ENCODE assay signal across 26 mouse cellular contexts in genomic region chr16:21867727-21868126, GRCm38 (mm10).
DNase-seq lines count a peak whose midpoint lies in the region; ATAC-seq and TF ChIP-seq lines count a peak whose summit lies in the region.
"Had no signal": no experiment of that assay in that cellular context is flagged by ENCODE, and none has a peak within 500 bp of the region (broad histone marks: within the 10 kb centered on the region; RNA-seq: fewer than 3 reads in every experiment).

No protein-coding gene starts in this region.

- TF ChIP-seq CTCF in intestine, postnatal 0 days (IDR thresholded peaks at IDR 0.05; ENCODE audit: low read depth) = no peak

- no peak overlapping the region for H3K4me3 ChIP-seq in intestine, postnatal 0 days (ENCODE audit: low read depth, low read length)
- no peak overlapping the region for H3K4me3 ChIP-seq in intestine, embryonic 15.5 days (replicated peaks)
- no peak overlapping the region for H3K4me3 ChIP-seq in kidney, embryonic 16.5 days (ENCODE audit: low read length)
- no peak overlapping the region for H3K4me3 ChIP-seq in neural tube, embryonic 13.5 days
- H3K4me3 ChIP-seq in neural tube, embryonic 15.5 days (replicated peaks) = no peak overlapping the region
- H3K4me3 ChIP-seq: forebrain, embryonic 13.5 days; hindbrain, embryonic 15.5 days; limb, embryonic 12.5 days; lung, embryonic 15.5 days had no signal

- intact Hi-C loops in gastrocnemius, postnatal 36 days (cut with DNase I) = no loop called here

- H3K9ac ChIP-seq in intestine, postnatal 0 days (ENCODE audit: low read depth, low read length) = no peak overlapping the region
- no peak overlapping the region for H3K9ac ChIP-seq in intestine, embryonic 15.5 days
- no peak overlapping the region for H3K9ac ChIP-seq in kidney, embryonic 16.5 days (replicated peaks; ENCODE audit: low read length)
- H3K9ac ChIP-seq in neural tube, embryonic 13.5 days = no peak overlapping the region
- H3K9ac ChIP-seq in neural tube, embryonic 15.5 days (replicated peaks) = no peak overlapping the region
- H3K9ac ChIP-seq: forebrain, embryonic 13.5 days; hindbrain, embryonic 15.5 days; limb, embryonic 12.5 days; liver, embryonic 14.5 days; lung, embryonic 15.5 days had no signal

- H3K4me1 ChIP-seq in intestine, postnatal 0 days (replicated peaks; ENCODE audit: control insufficient read depth, insufficient read depth, low read length) = peaks cover 2% of the 10 kb centered on the region
- 0 out of 2 replicates have a peak, but pooled peaks cover 2% of the 10 kb centered on the region for H3K4me1 ChIP-seq in intestine, embryonic 15.5 days (replicated peaks)
- H3K4me1 ChIP-seq in kidney, embryonic 16.5 days (ENCODE audit: insufficient read depth, low read length) = peaks cover 22% of the 10 kb centered on the region; the same call in 1 of the 2 replicates
- peaks cover 73% of the 10 kb centered on the region for H3K4me1 ChIP-seq in neural tube, embryonic 13.5 days (replicated peaks)
- peaks cover 44% of the 10 kb centered on the region for H3K4me1 ChIP-seq in neural tube, embryonic 15.5 days
- H3K4me1 ChIP-seq: lung, embryonic 15.5 days had no signal

- H3K4me2 ChIP-seq in intestine, postnatal 0 days (replicated peaks; ENCODE audit: low read depth) = peak overlapping the region; percentile 28; the same call in 1 of the 2 replicates
- no peak overlapping the region for H3K4me2 ChIP-seq in intestine, embryonic 15.5 days (replicated peaks)
- no peak overlapping the region for H3K4me2 ChIP-seq in kidney, embryonic 16.5 days (replicated peaks; ENCODE audit: low read depth, low read length)
- H3K4me2 ChIP-seq in neural tube, embryonic 13.5 days = no peak overlapping the region
- no peak overlapping the region for H3K4me2 ChIP-seq in neural tube, embryonic 15.5 days
- H3K4me2 ChIP-seq: forebrain, embryonic 13.5 days; heart, embryonic 11.5 days; hindbrain, embryonic 15.5 days; limb, embryonic 12.5 days; lung, embryonic 15.5 days; midbrain, embryonic 11.5 days had no signal

- no peak for DNase-seq in kidney, adult 18-20 months
- DNase-seq in gastrocnemius, postnatal 36 days = no peak
- DNase-seq: adrenal gland, postnatal 14 days; cerebellum, adult 11 months; cerebellum, adult 9-10 months; cerebellum, postnatal 36 days; gastrocnemius, postnatal 25 days; heart, adult 18-20 months; heart, postnatal 36 days; lung, postnatal 36 days; right cerebral cortex, postnatal 4 days; thymus, adult 2 months; thymus, postnatal 36 days had no signal

- H3K36me3 ChIP-seq in intestine, postnatal 0 days (ENCODE audit: control insufficient read depth, insufficient read depth) = no peaks in the 10 kb centered on the region
- H3K36me3 ChIP-seq in intestine, embryonic 15.5 days = no peaks in the 10 kb centered on the region
- H3K36me3 ChIP-seq in kidney, embryonic 16.5 days (ENCODE audit: insufficient read depth, low read length) = no peaks in the 10 kb centered on the region
- no peaks in the 10 kb centered on the region for H3K36me3 ChIP-seq in neural tube, embryonic 13.5 days
- H3K36me3 ChIP-seq in neural tube, embryonic 15.5 days = no peaks in the 10 kb centered on the region
- H3K36me3 ChIP-seq: hindbrain, embryonic 15.5 days; limb, embryonic 12.5 days; lung, embryonic 15.5 days had no signal

- no peaks in the 10 kb centered on the region for H3K9me3 ChIP-seq in intestine, postnatal 0 days (ENCODE audit: control insufficient read depth)
- H3K9me3 ChIP-seq in intestine, embryonic 15.5 days = no peaks in the 10 kb centered on the region
- H3K9me3 ChIP-seq in kidney, embryonic 16.5 days (ENCODE audit: low read length) = no peaks in the 10 kb centered on the region
- no peaks in the 10 kb centered on the region for H3K9me3 ChIP-seq in neural tube, embryonic 13.5 days
- no peaks in the 10 kb centered on the region for H3K9me3 ChIP-seq in neural tube, embryonic 15.5 days (replicated peaks)
- H3K9me3 ChIP-seq: forebrain, embryonic 13.5 days; hindbrain, embryonic 15.5 days; limb, embryonic 12.5 days; lung, embryonic 15.5 days had no signal

- no peak for ATAC-seq in intestine, postnatal 0 days
- ATAC-seq in intestine, embryonic 15.5 days = no peak
- ATAC-seq in kidney, embryonic 16.5 days (ENCODE audit: low FRiP score, low TSS enrichment) = no peak
- no peak for ATAC-seq in neural tube, embryonic 13.5 days (ENCODE audit: low read depth)
- ATAC-seq in neural tube, embryonic 15.5 days (ENCODE audit: low FRiP score) = no peak
- ATAC-seq: forebrain, embryonic 13.5 days; midbrain, embryonic 16.5 days had no signal

- H3K27me3 ChIP-seq in intestine, postnatal 0 days (replicated peaks; ENCODE audit: control insufficient read depth, insufficient read depth, low read length) = no peaks in the 10 kb centered on the region
- H3K27me3 ChIP-seq in intestine, embryonic 15.5 days (replicated peaks) = no peaks in the 10 kb centered on the region
- H3K27me3 ChIP-seq in kidney, embryonic 16.5 days (ENCODE audit: insufficient read depth, low read length) = no peaks in the 10 kb centered on the region
- H3K27me3 ChIP-seq in neural tube, embryonic 13.5 days = no peaks in the 10 kb centered on the region
- no peaks in the 10 kb centered on the region for H3K27me3 ChIP-seq in neural tube, embryonic 15.5 days (replicated peaks)
- H3K27me3 ChIP-seq: forebrain, embryonic 13.5 days; hindbrain, embryonic 15.5 days; limb, embryonic 12.5 days; lung, embryonic 15.5 days had no signal

- WGBS in intestine, postnatal 0 days = 61% methylated on average over 3 of the region's 3 CpGs
- whole genome bisulfite sequencing in intestine, embryonic 15.5 days = 76% methylated on average over 3 of the region's 3 CpGs
- WGBS in kidney, embryonic 16.5 days = 86% methylated on average over 3 of the region's 3 CpGs
- WGBS in neural tube, embryonic 13.5 days = 75% methylated on average over 3 of the region's 3 CpGs
- 83% methylated on average over 3 of the region's 3 CpGs for WGBS in neural tube, embryonic 15.5 days

- no peak overlapping the region for H3K27ac ChIP-seq in intestine, postnatal 0 days (ENCODE audit: low read depth, low read length)
- no peak overlapping the region for H3K27ac ChIP-seq in intestine, embryonic 15.5 days
- peak overlapping the region; percentile 21; the same call in 1 of the 2 replicates for H3K27ac ChIP-seq in kidney, embryonic 16.5 days (ENCODE audit: low read length)
- peak overlapping the region; percentile 87 for H3K27ac ChIP-seq in neural tube, embryonic 13.5 days (replicated peaks)
- no peak overlapping the region for H3K27ac ChIP-seq in neural tube, embryonic 15.5 days (replicated peaks)
- H3K27ac ChIP-seq: hindbrain, embryonic 15.5 days; limb, embryonic 12.5 days; liver, embryonic 14.5 days; lung, embryonic 15.5 days had no signal

Comparison
In these comparisons a context has a peak if more than half of its experiments do, and no peak if none do; other contexts are left out.
1. H3K27ac ChIP-seq: peak in kidney, embryonic 16.5 days (single experiment) and neural tube, embryonic 13.5 days (single experiment); none in intestine, postnatal 0 days (single experiment), intestine, embryonic 15.5 days (single experiment) and neural tube, embryonic 15.5 days (single experiment).